Mouse (Mus musculus): Measurements from ENCODE around the gene Armh4. TPM values are rescaled to one million over a fixed set of nuclear protein-coding genes. Genes with fewer than 3 reads are reported as not detected.
"Not testable (repeated sequence)": the region's sequence is repeated elsewhere in the genome, so short reads cannot be mapped to it uniquely, and the experiment has no call there.

The Armh4 gene
- polyA plus RNA-seq, 1 experiment: 13.2 TPM

DNA sequence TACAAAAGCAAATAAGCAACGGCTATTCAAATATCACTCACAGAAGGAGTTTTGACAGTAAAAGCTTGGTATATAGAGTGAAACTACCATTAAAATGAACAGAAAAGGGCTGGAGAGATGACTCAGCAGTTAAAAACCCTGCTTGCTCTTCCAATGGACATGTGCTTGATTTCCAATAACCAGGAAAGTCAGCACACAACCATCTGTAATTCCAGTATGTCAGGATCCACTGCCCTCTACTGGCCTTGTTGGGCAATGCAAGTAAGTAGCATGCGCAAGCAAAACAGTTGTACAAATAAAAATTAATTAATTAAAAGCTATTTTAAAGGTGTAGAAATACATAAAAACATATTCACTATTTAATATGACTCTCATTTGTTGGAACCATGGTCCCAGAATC lies 2.6 kb upstream of the Armh4 start:
- no peak overlapping the region for H3K4me3 ChIP-seq (ENCODE audit: insufficient read depth, low read length)
- no peak for TF ChIP-seq POLR2A (IDR thresholded peaks at IDR 0.05; ENCODE audit: extremely low read depth, insufficient read depth, low read length)
- TF ChIP-seq CTCF (IDR thresholded peaks at IDR 0.05; ENCODE audit: extremely low read depth, insufficient read depth, low read length): peak; percentile 81
- H3K27ac ChIP-seq (ENCODE audit: insufficient read depth, low read length): no peak overlapping the region
- no peaks in the 10 kb centered on the region for H3K4me1 ChIP-seq (ENCODE audit: control insufficient read depth, insufficient read depth, low read length)

DNA sequence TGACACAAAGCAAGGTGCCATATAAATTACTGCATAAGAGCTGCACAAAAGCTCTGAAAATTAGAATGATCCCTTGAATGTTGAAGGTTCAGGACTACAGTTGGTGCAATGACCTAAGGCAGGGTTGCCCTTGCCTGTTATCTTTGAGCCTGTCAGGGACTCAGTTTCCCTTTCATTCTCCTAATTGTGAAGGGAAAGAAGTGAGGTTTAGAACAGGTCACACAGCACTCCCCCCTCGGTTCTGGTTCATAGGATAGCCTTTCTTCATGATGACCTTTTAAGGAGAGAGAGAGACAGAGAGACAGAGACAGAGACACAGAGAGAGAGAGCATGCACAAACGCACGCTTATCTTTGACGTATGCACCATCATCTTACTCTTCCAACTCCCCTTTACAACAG lies 683 bp upstream of the Armh4 start:
- peak overlapping the region; percentile 45; the same call in 1 of the 2 replicates for H3K4me3 ChIP-seq (ENCODE audit: insufficient read depth, low read length)
- H3K4me1 ChIP-seq (ENCODE audit: control insufficient read depth, insufficient read depth, low read length): no peaks in the 10 kb centered on the region; the same call in 1 of the 2 replicates
- no peak overlapping the region for H3K27ac ChIP-seq (ENCODE audit: insufficient read depth, low read length)
- TF ChIP-seq CTCF (IDR thresholded peaks at IDR 0.05; ENCODE audit: extremely low read depth, insufficient read depth, low read length) (no peak), POLR2A (IDR thresholded peaks at IDR 0.05; ENCODE audit: extremely low read depth, insufficient read depth, low read length) (no peak)

DNA sequence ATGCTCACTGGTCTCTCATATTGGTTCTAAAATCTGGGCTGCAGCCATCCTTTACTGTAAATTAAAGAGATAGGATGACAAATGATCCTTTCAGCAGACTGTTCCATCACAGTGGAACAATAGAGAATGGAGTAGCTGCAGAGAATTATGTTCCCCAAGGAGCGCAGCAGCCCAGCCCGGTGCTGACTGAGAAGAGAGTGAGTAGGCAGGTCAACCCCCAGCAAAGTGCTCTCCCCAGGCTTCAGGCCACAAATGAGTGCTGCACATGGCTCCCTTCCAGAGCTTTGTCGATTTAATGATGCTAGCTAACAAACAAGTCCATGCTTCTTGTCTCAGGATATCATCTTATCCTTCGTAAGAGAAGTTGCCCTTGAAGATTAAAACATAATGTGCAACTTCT lies 2.8 kb downstream of the Armh4 start:
- no peak for TF ChIP-seq POLR2A (IDR thresholded peaks at IDR 0.05; ENCODE audit: extremely low read depth, insufficient read depth, low read length)
- TF ChIP-seq CTCF (IDR thresholded peaks at IDR 0.05; ENCODE audit: extremely low read depth, insufficient read depth, low read length): no peak
- no peak overlapping the region for H3K27ac ChIP-seq (ENCODE audit: insufficient read depth, low read length)
- H3K4me1 ChIP-seq (ENCODE audit: control insufficient read depth, insufficient read depth, low read length): no peaks in the 10 kb centered on the region; the same call in 1 of the 2 replicates
- H3K4me3 ChIP-seq (ENCODE audit: insufficient read depth, low read length): no peak overlapping the region

DNA sequence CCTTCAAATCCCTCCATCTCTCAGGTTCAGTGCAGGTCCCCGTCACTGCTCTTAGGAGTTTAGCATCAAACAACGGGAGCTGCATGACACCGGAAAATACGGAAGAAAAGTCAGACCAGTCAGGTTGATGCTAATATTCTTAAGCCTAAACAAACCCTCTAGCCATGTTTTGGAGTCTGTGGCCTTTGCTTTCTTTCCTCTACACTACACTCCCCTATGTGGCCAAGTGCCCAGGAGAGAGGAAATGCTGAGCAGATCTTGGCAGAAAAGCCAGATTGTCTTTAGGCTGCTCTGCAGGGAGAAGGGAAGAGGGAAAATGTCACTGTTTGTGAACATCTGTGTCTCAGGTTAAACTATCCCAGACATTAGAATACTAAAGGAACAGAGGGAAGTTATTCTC lies 5.6 kb downstream of the Armh4 start:
- H3K27ac ChIP-seq (ENCODE audit: insufficient read depth, low read length); H3K4me3 ChIP-seq (ENCODE audit: insufficient read depth, low read length); H3K4me1 ChIP-seq (ENCODE audit: control insufficient read depth, insufficient read depth, low read length): not testable (repeated sequence)

DNA sequence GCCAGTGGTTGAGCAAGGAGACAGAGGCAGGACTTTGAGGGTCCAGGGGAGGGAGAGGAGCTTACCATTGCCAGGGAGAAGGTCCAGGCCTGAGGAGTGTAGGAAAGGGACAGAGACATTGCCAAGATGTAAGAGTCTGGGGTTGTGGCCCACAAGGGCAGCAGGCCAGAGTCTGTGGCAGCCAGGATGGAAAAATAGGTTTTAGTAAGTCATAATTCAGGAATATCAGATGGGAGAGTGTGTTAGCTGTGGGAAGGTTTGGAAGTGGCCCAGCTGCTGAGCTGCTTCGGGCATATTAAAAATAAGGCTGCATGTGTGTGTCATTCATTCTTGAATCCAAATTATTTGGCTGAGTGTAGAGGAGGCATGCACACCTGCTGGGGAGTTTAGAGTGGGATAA lies 11.4 kb downstream of the Armh4 start:
- Histone ChIP-seq H3K4me1 (ENCODE audit: control insufficient read depth, insufficient read depth, low read length) (peaks cover 2% of the 10 kb centered on the region), H3K27ac (ENCODE audit: insufficient read depth, low read length) (no peak overlapping the region), H3K4me3 (ENCODE audit: insufficient read depth, low read length) (no peak overlapping the region)
- TF ChIP-seq POLR2A (IDR thresholded peaks at IDR 0.05; ENCODE audit: extremely low read depth, insufficient read depth, low read length) (no peak), CTCF (IDR thresholded peaks at IDR 0.05; ENCODE audit: extremely low read depth, insufficient read depth, low read length) (no peak)

DNA sequence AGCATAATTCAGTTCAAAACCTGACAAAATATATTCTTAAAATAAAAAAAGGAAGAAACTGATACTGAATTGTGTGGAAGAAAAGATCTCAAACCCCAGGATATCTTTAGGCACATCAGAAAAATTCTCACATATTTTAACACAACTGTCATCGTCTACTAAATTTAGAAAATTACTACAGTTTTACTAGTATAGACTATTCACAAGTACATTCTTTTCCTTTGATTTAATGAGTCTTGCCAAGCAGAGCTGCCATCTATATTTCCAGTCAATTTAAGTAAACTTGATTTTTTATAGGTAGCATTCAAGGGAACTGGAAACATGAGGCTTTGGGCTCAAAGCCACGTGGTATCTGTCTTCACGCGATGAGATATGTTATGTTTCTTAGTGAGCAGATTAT lies 16.6 kb downstream of the Armh4 start:
- Histone ChIP-seq H3K27ac (ENCODE audit: insufficient read depth, low read length) (no peak overlapping the region), H3K4me3 (ENCODE audit: insufficient read depth, low read length) (no peak overlapping the region), H3K4me1 (ENCODE audit: control insufficient read depth, insufficient read depth, low read length) (peaks cover 2% of the 10 kb centered on the region)
- TF ChIP-seq CTCF (IDR thresholded peaks at IDR 0.05; ENCODE audit: extremely low read depth, insufficient read depth, low read length) (no peak), POLR2A (IDR thresholded peaks at IDR 0.05; ENCODE audit: extremely low read depth, insufficient read depth, low read length) (no peak)

DNA sequence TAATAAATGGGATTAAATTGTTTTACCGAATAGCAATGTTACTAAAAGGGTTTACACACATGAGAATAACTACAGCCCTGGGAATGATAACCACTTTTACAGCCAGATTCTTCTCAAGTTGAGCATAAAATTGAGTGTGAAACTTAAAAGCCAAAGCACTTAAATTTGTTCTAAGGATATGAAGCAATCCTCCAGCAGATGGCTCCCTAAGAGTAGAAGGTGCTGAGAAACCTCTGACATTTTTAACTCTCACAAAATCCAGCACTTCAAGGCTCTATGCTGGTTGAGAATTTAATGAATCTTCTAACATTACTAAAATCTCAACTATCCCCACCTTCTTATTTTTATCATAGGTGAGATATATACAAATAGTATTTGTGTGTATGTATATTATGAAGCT lies 27.3 kb downstream of the Armh4 start:
- H3K4me3 ChIP-seq (ENCODE audit: insufficient read depth, low read length): no peak overlapping the region
- no peak for TF ChIP-seq CTCF (IDR thresholded peaks at IDR 0.05; ENCODE audit: extremely low read depth, insufficient read depth, low read length)
- no peak for TF ChIP-seq POLR2A (IDR thresholded peaks at IDR 0.05; ENCODE audit: extremely low read depth, insufficient read depth, low read length)
- H3K27ac ChIP-seq (ENCODE audit: insufficient read depth, low read length): no peak overlapping the region
- H3K4me1 ChIP-seq (ENCODE audit: control insufficient read depth, insufficient read depth, low read length): no peaks in the 10 kb centered on the region

DNA sequence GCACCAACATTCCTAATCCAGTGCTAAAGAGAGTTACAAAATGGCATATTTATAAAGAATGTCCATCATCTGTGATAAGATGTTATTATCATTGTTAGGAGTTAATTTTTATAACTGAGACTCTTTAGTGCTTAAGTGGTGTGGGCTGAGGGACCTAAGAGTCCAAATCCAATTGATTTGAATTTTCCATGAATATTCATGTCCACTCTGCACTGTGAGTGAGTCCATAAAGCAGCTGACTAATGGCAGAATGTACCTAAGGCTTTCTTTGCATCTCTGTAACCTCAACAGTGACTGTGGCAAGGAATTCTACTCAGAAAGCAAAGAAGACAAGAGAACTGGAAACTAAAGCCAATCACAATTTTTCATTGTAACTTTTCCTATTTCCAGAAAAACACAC lies 30.6 kb downstream of the Armh4 start:
- TF ChIP-seq POLR2A (IDR thresholded peaks at IDR 0.05; ENCODE audit: extremely low read depth, insufficient read depth, low read length): no peak
- TF ChIP-seq CTCF (IDR thresholded peaks at IDR 0.05; ENCODE audit: extremely low read depth, insufficient read depth, low read length): no peak
- H3K4me1 ChIP-seq (ENCODE audit: control insufficient read depth, insufficient read depth, low read length): no peaks in the 10 kb centered on the region
- no peak overlapping the region for H3K4me3 ChIP-seq (ENCODE audit: insufficient read depth, low read length)
- no peak overlapping the region for H3K27ac ChIP-seq (ENCODE audit: insufficient read depth, low read length)

DNA sequence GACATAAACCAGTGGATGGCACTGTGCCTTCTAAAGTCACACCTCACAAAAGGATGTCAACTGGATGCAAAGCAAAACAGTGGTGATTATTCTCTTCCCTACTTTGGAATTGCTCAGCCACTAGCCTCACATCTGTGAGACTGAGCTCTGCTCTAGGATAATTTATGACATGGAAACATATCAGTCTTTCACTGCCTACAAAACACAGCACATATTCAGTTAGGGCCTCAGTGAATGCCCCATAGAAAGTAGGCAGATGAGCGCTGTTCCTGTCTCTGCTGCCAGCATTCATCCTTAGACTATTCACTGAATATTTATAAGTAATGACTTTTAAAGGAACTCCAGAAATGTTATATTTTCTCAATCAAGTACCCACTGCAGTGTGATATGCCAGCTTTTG lies 37.3 kb downstream of the Armh4 start:
- no peak overlapping the region; the same call in 1 of the 2 replicates for H3K27ac ChIP-seq (ENCODE audit: insufficient read depth, low read length)

DNA sequence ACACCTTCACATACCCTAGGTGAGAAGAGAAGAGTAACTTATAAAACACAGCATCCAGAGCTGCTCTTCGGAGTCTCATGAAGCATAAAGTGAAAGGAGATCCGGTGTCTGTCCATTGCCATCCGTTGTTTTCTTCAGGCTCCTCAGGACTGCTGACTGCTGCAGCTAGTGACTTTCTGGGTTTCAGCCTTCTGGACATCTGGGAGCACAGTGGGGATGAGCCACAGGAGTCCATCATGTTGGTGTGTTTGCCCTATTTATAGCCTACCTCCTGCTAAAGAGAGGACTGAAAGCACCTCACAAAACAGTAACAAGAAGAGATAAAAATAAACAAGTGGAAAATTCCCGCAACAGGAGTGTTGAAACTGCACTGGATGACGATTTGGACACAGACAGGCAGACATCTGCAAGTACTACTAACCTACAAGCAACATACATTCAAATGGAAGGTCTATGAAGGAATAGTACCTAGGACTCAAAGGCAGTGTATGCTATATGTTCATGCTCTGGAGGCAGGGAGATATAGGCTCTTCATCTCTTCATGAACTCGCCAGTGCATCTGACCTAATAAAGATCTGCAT lies 39.1 kb downstream of the Armh4 start:
- H3K27ac ChIP-seq (ENCODE audit: insufficient read depth, low read length): 0 out of 2 replicates have a peak overlapping the region, but pooled peaks have one; percentile 29
- peaks cover 2% of the 10 kb centered on the region; the same call in 1 of the 2 replicates for H3K4me1 ChIP-seq (ENCODE audit: control insufficient read depth, insufficient read depth, low read length)
- no peak overlapping the region for H3K4me3 ChIP-seq (ENCODE audit: insufficient read depth, low read length)
- TF ChIP-seq POLR2A (IDR thresholded peaks at IDR 0.05; ENCODE audit: extremely low read depth, insufficient read depth, low read length) (no peak), CTCF (IDR thresholded peaks at IDR 0.05; ENCODE audit: extremely low read depth, insufficient read depth, low read length) (no peak)

More for the DNA sequence above, 37.3 kb downstream of the Armh4 start:
- peaks cover 2% of the 10 kb centered on the region; the same call in 1 of the 2 replicates for H3K4me1 ChIP-seq (ENCODE audit: control insufficient read depth, insufficient read depth, low read length)
- no peak overlapping the region for H3K4me3 ChIP-seq (ENCODE audit: insufficient read depth, low read length)
- TF ChIP-seq POLR2A (IDR thresholded peaks at IDR 0.05; ENCODE audit: extremely low read depth, insufficient read depth, low read length): no peak
- no peak for TF ChIP-seq CTCF (IDR thresholded peaks at IDR 0.05; ENCODE audit: extremely low read depth, insufficient read depth, low read length)
